Mouse (Mus musculus) megakaryocyte, adult 5-6 weeks (primary cell): ENCODE data around the gene Ankib1. TPM values are rescaled to one million over a fixed set of nuclear protein-coding genes. Genes with fewer than 3 reads are reported as not detected.
"Not testable (repeated sequence)": the region's sequence is repeated elsewhere in the genome, so short reads cannot be mapped to it uniquely, and the experiment has no call there.

ENCODE experiments used
- ATAC-seq: 2 replicates; pipeline ENCODE4 v1.8.0; 2016; ENCODE audit warnings: mild to moderate bottlenecking, inconsistent platforms; ENCODE audit not compliant: poor library complexity, severe bottlenecking
- total RNA-seq, 2 experiments: library from RNA; stranded (forward) in 1 of 2; stranded (reverse) in 1 of 2; fragments of 153-499, 151-499 nt in 1 of 2; fragments of 221-1000, 200-1000 nt in 1 of 2; gene quantifications; 2 replicates each; pipeline versions ENCODE4 v1.2.3 to v1.2.4; 2015 to 2017

The Ankib1 gene
- 21.0 and 24.8 TPM in 2 replicates for total RNA-seq (2015)
- 29.4 and 31.8 TPM in 2 replicates for total RNA-seq (2017)

DNA sequence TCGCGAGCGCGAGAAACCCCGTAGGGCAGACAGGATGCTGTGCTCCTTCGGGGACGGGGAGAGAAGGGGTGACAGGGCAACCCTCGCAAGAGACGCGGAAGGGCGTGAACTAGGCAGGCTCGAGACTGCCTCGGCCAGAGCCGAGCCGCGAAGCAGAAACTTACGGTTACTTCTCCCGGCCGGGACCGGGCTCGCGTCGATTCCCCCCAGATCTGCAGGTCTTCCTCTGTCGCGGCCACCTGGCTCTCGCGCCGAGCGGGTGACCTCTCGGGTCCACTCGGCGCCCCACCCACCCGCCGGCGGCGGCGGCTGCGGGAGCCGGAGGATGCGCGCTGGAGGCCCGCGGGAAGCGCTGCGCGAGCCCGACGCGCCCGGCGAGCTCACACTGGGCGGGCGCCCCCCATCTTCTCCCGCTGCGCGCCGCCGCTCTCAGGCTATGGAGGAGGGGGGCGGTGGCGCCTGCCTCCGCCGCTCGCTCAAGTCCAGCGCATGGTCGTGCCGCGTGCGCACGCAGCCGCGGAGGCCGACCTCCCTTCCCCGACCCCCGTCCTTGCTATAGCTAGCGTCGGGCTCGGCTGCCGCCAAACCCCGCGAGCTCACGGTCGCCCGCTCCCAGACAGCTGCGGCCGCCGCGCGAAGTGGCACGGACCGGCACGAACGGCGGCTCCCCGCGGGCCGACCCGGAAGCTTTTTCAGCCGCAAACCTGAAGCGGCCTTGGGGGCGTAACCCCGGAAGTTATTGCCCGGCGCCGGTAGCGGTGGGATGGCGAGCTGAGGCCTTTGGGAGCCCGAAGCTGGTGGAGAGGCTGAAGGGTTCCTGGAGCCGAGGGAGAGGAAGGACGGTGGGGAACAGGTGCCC, at the start of gene Ankib1, which contains the start of gene Krit1:
Gene Ankib1 (minus strand): TSS at position 493 of the 859 bp plus-strand sequence.
Gene Krit1 (plus strand): TSS at position 752 of the 859 bp plus-strand sequence.
- ATAC-seq = peak; percentile 88

DNA sequence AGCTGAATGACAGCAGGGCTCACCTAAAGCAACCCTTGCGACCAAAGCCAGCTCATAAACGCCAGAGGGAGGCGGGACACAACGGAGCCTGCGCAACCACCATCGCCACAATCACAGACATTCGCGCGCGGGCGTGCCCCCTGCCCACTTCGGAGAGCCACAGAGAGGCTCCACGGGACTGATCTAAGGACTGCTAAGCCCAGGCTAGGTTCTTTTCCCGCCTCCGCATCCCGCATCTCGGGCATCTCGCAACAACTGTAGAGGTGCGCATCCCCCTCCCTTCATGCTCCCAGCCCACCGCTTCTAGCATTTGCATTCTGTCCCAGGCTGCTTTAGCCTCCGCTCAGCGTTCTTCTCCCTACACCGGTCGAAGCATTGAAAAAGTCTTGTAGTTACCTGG, 42.3 kb upstream of the Ankib1 start, which contains the start of gene Lrrd1:
Gene Lrrd1 (plus strand): TSS at position 148 of the 400 bp plus-strand sequence.
- ATAC-seq = no peak

DNA sequence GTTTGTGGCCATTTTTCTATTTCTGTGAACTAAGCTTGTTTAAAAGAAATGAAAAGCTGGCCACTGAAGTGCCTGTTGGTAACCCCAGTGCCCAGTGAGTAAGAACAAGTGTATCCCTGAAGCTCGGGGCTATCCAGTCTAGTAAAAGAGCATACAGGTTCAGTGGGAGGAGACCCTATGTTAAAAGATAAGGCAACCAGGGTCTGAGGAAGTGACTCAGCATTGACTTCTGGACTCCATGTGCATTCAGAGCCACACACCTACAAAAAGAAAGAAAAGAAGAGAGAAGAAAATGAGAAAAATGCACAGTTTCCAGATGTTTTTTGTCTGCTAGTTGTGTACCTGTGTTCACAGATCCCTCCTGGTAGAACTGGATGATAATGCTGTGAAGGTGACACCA, 31.4 kb upstream of the Ankib1 start:
- no peak for ATAC-seq

DNA sequence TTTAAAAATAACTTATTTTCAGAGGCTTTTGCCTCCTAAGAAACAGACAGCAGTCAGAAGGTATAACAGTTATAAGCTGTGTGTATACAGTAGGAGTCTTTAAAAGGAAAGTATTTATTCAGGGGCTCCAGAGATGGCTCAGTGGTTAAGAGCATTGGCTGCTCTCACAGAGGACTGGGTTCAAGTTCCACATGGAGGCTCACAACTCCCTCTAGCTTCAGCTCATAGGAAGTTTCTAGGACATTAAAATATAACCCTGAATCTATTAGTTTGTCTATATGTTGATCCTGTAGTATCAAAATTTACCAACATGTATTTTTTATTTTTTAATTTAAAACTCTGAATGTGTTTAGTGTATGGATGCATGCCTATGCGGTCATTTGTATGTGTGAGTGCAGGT, 5.7 kb upstream of the Ankib1 start:
- ATAC-seq = no peak

DNA sequence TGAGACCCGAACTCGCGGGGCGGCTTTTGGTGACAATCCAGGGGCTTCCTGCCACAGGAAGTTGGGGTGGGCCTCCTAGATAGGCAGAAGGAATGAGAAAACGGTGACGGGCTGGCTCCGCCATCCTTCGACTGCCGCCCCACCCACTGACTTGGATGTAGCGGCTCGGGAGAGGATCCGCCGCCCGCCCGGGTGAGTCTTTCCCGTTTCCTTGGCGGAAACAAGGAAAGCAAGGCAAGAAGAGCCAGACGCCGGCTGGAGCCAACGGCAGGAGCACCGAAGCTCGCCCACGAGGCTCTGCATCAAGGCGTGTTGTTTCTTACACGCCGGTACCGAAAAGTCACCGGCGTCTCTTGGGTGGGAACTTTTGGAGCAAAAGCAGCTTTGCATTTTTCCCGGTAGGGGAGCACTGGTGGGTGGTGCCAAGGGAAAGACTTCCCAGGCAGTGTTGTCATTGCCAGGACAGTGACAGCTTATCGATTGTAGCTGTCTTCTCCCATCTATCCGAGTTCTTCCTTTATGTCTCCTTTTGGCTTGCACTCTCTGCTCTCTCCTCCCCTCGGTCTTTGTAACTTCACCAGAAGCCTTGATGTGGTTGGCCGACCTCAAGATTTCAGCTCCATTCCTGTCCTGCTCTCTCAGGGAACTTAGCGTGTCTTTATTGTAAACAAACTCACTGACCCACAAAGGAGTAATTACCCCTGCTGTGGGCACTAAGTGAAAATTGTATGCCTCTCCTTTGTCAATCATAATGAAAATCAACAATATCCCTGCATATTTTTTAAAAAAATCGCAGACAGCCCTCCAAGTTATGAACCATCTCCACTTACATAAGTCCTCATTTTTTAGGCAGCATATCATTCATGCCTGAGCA, 804 bp upstream of the Ankib1 start:
- peak; percentile 68 for ATAC-seq

DNA sequence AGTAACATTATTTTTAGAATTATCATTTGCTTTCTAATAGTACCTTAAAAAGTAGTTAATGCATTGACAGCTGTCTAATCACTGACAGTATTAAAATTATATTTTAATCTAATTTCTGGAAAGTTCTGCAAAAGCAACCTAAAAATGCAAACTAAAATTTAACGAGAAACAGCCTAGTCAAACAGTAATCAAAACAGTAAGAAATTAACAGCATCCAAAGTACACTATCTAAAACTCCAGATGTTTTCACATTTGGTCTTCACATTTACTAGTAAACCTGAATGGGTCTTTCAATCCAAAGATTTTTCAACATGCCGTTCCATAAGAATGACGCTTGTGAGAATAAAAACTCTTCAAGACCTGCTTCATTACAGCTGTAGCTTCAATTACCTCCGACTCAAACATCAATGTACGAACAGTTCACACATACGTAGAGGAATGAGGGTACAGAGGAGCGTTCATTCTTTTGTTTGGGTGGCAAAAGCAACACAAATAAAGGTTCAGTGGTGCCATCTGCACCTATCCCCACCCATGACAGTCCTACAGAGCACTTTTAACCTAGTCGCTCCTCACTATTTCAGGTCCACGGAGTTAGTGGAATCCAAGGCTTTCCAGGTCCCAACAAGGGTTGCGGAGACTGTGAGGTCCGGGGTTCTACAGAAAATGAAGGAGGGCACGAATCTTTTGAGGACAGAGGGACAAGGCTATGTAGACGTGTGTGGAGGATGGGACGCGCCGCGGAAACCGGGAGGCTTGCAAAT, 873 bp downstream of the Ankib1 start:
- 0 out of 2 replicates have a peak, but pooled peaks have one; percentile 1 for ATAC-seq

DNA sequence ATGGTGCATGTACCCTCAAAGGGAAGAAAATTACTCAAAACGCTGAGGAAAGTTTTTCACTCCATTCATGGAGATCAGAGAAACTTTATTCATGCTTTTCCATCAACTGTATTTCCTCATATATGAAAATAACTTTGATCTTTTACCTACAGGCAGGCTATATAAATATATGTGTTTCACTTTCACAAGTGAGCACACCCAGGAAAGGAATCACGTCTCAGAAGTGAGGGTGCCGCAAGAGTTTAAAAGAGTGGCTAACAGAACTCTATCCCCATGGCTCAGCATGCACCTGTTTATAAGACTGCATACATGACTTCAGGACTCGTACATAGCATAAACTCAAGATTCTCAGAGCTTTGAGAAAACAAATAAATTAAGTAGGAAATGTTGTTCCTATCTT, 1.8 kb downstream of the Ankib1 start:
- ATAC-seq = no peak

DNA sequence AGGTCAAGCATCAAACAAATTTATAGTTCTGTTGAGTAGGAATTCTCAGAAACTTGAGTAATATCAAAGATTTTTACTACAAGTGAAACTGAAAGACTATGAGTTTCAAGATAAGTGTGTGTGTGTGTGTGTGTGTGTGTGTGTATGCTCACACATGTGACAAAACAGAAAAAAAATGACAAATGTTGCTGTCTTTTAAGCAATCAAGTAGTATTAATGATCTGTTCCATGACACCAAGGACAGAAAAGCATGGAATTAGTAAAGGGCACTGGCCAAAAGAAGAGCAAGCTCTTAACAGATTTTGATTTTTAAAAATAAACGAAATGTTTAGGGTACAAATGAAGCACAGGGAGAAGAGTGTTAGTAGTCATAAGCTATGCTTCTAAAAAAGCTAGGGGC, 2.7 kb downstream of the Ankib1 start:
- no peak for ATAC-seq

DNA sequence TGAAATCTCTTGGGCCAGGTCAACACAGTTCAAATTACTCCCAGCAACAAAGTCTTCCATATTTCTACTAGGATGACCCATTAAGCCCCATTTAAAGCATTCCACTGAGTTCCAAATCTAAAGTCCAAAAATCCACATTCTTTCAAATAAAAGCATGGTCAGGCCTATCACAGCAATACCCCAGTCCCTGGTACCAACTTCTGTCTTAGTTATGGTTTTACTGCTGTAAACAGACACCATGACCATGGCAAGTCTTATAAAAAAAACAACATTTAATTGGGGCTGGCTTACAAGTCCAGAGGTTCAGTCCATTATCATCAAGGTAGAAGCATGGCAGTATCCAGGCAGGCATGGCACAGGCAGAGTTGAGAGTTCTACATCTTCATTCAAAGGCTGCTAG, 4.1 kb downstream of the Ankib1 start:
- not testable (repeated sequence) for ATAC-seq

DNA sequence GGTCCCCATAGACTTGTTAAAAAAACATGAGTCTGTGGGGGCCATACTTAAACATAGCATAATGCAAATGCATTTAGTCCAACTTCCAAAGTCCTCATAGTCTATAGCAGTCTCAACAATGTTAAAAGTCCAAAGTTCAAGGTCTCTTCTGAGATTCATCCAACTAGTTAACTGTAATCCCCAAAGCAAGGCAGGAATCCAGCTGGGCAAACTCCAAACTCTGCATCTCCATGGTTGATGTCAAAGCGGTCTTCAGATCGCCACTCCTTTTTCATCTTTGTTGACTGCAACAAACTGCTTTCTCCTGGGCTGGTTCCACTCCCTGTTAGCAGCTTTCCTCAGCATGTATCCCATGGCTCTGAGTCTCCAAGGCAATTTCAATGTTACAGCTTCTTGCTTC, 5.6 kb downstream of the Ankib1 start:
- not testable (repeated sequence) for ATAC-seq

DNA sequence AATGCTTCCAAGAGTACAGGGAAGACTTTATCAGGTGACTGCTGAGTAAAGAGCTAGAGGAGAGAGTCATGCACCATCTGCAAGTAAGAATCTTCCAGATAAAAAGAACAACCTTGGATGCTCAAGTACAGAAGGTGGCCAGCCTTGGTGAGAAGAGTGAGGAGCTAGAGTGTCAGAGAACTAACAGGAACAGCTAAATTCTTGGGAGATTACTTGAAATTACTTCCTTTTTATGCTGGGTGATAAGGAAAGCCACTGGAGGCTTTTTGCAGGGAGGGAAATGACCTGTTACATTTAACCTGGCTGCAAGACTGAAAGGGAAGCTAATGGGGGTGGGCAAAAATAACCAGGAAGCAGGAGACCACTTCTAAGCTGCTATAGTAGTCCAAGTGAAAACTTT, 11.7 kb downstream of the Ankib1 start:
- ATAC-seq = no peak

DNA sequence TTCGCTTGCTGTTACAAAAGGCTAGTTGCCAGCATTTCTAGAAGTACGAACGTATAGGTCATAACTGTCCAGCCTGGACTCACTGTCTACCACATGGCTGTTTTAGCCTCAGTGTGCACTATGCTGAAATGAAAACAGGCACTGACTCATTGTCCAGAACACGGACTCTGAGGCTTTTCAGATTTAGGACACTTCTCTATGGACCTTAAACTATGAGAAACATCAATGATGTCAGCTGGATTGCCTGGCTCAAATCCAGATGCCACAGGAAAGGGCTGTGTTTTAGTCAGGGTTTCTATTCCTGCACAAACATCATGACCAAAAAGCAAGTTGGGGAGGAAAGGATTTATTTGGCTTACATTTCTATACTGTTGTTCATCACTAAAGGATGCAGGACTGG, 15.2 kb downstream of the Ankib1 start:
- ATAC-seq = no peak

DNA sequence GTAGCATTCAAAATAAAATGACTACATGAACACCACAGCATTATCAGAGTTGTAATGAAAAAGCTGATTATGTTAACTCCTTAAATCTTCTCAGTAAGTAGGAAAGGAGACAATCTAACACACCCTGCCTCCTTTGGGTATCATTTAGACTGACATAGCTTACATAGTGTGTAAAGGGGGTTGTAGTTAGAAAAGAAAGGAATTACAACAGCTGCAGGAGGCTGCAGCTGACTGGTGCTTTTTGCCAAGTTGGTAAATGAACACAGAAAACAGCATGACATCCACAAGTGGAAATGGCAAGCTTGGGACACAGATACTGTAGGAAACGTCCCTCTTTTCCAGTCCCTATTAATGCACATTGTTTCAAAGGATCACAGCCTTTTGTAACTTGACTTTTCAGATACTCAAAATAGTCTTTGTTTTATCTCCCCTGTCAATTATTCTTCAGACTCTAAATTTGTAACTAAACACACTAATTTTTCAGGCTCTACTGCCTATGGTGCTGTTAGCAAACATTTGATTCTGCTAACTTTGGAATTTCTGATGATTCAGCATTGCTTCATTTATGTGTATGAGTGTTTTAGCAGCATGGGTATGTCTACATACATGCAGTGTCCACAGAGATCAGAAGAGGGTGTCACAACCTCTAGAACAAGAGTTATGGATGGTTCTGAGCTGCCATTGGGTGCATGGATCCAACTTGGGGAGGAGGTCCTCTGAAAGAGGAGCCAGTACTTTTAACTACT, 17.8 kb downstream of the Ankib1 start:
- no peak for ATAC-seq

DNA sequence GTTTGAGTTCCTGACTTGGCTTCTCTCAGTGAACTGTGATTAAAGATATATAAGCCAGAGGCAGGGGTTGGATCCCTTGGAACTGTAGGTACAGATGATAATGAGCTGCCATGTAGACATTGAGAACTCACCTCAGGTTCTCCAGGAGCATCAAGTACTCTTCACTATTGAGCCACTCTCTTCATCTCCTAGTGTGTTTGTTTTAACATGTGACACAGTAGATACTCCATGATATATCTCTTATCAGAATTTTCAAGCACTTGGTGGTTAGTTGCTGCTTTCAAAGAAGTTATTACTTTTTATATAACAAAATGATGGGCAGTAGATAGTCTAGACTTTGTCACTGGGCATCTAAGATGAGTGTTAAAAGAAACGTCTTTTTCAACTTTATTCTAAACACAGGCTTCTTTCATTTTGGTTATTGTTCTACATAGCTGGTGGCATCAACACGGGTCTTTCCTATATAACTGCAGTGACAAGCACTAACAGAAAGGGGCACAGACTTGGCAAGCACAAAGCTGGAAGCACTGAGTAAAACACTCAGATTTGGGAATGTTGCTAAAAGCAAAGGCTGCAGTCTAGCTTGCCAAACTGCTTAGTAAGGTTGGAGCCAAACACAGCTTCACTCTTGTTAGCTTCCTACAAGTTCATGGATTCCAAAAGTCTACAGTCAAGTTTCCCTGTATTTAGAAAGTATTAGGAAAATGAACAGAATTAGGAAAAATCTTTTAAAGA, 18.6 kb downstream of the Ankib1 start:
- no peak for ATAC-seq

DNA sequence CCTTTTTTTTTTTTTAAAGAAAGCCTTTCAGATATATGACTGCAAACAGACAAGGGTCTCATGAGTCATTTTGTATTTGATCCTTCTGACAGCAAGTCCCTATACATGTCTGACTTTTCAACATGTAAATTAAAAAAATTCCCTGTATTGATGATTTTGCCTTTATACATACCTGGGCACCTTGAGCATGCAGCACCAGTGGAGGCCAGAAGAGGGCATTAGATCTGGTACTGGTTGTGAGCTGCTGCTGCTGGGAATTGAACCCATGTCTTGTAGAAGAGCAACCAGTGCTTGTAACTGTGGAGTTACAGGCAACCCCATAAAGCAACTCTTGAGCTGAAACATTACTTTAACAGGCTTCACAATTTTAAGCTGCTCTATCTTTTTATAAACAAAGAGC, 20.1 kb downstream of the Ankib1 start:
- peak; percentile 52; the same call in 1 of the 2 replicates for ATAC-seq

DNA sequence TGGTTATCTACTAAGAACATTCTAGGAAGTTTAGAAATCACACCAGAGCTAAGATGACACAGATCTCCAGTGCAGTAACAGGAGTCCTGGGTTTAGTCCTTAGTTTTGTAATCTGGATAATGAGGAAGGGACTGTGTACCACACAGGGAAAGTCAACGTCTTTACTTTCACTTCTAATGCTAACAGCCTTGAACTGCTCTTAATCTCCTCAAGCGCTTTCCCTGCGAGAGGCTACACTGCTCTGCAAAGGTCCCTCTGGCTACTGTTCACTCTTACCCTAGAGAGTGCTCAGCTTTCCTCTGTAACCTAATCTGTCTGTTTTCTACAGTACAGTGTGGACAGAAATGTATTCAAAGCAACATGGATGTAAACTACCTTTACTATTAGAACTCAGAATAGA, 30.7 kb downstream of the Ankib1 start:
- ATAC-seq = peak; percentile 40; the same call in 1 of the 2 replicates

DNA sequence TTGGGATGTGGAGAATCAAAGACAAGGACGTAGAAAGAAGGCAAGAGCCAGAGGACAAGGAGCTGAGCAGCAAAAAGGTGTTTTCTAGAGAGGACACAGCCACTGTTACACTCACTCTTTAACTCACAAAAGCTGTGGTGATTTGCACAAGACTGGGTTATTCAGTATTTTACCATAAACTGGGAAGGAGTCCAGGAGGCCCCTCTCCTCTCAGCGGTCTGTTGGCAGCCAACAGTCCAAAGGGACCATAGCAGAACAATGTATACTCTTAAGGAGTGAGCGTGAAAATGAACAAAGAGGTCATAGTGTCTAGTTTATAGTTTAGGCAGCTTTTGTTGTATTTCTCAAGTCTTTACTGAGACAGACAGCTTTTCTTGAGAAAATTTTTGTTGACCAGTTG, 31.2 kb downstream of the Ankib1 start:
- ATAC-seq = no peak

DNA sequence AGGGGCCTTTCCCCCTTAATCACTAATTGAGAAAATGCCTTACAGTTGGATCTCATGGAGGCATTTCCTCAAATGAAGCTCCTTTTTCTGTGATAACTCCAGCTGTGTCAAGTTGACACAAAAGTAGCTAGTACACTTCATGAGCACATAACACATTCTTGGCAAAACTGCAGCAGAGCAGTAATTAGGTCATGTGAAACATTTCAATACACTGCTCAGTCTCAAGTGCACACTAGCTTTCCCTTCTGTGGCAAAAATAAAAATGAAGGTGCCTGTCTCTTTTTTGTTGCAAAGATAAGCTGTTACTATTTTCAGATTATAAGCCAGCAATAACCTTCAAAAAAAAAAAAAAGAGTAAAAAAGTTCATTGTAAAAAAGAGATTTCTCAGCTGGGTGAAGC, 52.2 kb downstream of the Ankib1 start:
- ATAC-seq = not testable (repeated sequence)

DNA sequence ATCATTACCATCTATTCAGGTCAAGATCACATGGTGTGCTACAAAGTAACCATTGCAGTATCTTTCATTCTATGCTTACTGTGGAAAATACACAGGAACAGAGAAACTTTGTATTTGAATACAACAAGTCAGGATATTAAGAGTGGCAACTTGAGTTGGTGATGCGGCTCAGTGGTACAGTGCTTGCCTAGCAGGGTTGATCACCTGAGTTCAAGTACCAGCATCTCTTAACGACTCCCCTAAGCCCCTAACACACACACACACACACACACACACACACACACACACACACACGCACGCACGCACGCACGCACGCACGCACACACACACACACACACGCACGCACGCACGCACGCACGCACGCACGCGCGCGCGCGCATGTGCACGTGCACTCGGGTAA, 69.9 kb downstream of the Ankib1 start:
- not testable (repeated sequence) for ATAC-seq
